Mouse (Mus musculus): ENCODE results near the gene Shisal2a. TPM values are rescaled to one million over a fixed set of nuclear protein-coding genes. Genes with fewer than 3 reads are reported as not detected.

Gene Shisal2a
- polyA plus RNA-seq, 1 experiment: not detected

DNA sequence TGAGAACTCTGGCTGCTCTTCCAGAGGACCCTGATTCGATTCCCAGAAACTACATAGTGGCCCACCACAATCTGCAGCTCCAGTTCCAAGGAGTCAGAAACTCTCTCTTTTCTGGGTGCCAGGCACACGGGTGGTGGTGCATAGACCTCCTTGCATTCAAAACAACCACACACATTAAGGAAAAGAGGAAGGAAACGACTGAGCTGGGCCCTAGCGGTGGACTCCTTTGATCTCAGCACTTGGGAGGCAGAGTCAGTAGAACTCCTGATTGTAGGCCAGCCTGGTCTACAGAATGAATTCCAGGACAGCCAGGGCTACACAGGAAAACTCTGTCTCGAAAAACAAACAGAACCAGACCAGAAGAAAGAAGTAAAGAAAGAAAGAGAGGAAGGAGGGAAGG is 59.6 kb downstream of the Shisal2a start:
- peaks cover 2% of the 10 kb centered on the region; the same call in 1 of the 2 replicates for H3K4me1 ChIP-seq (ENCODE audit: control insufficient read depth, insufficient read depth, low read length)
- H3K27me3 ChIP-seq (ENCODE audit: control insufficient read depth, insufficient read depth, low read length): no peaks in the 10 kb centered on the region
- no peak overlapping the region for H3K4me3 ChIP-seq (ENCODE audit: control insufficient read depth, low read depth, low read length)
- no peak overlapping the region for H3K27ac ChIP-seq (ENCODE audit: control insufficient read depth, insufficient read depth, low read depth, low read length)
- TF ChIP-seq CTCF (IDR thresholded peaks at IDR 0.05; ENCODE audit: control insufficient read depth, insufficient read depth, insufficient replicate concordance, low read depth, low read length) (no peak), POLR2A (IDR thresholded peaks at IDR 0.05; ENCODE audit: control insufficient read depth, low read depth, low read length) (no peak)
- no peaks in the 10 kb centered on the region for H3K36me3 ChIP-seq (ENCODE audit: control insufficient read depth, insufficient read depth, low read length)

DNA sequence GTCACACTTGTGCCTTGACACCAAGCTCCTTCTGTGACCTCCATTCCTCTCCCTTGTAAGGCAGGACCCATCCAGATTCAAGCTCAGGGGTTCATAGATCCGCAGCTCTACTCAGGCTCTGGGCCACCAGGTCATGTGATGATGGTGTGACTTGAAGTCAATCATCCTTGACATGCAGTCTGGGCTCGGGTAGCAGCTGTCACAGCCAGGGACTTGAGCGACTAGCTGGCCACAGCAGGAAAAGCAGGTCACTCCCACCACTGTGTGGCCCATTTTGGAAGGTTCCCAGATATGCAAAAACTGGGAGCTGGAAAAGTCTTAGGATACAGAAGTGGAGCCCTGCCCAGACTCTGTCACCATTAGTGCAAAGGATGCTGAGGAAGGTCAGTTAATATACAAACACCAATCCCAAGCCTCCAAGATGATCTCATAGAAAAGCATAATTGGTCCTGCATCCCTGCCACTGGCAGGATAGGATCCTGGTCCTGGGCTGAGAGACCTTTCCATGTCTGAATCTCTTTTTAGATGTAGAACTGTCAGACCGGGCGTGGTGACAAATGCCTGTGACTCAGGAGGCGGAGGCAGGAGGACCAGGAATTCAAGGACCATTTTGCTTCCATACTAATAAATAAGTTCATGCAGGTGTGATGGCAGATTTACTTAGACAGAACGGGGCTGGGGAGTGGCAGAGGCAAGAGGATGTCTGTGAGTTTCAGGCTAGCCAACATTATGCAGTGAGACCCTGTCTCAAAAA is 62.3 kb downstream of the Shisal2a start:
- H3K27ac ChIP-seq (ENCODE audit: control insufficient read depth, insufficient read depth, low read depth, low read length): no peak overlapping the region
- no peaks in the 10 kb centered on the region for H3K4me1 ChIP-seq (ENCODE audit: control insufficient read depth, insufficient read depth, low read length)
- H3K4me3 ChIP-seq (ENCODE audit: control insufficient read depth, low read depth, low read length): no peak overlapping the region
- TF ChIP-seq POLR2A (IDR thresholded peaks at IDR 0.05; ENCODE audit: control insufficient read depth, low read depth, low read length) (no peak), CTCF (IDR thresholded peaks at IDR 0.05; ENCODE audit: control insufficient read depth, insufficient read depth, insufficient replicate concordance, low read depth, low read length) (no peak)
- H3K36me3 ChIP-seq (ENCODE audit: control insufficient read depth, insufficient read depth, low read length): no peaks in the 10 kb centered on the region
- H3K27me3 ChIP-seq (ENCODE audit: control insufficient read depth, insufficient read depth, low read length): no peaks in the 10 kb centered on the region

GRCm38 (mm10) chr4:108319747-108320146 is 63.4 kb downstream of the Shisal2a start:
- H3K27me3 ChIP-seq (ENCODE audit: control insufficient read depth, insufficient read depth, low read length): no peaks in the 10 kb centered on the region
- TF ChIP-seq POLR2A (IDR thresholded peaks at IDR 0.05; ENCODE audit: control insufficient read depth, low read depth, low read length) (no peak), CTCF (IDR thresholded peaks at IDR 0.05; ENCODE audit: control insufficient read depth, insufficient read depth, insufficient replicate concordance, low read depth, low read length) (peak; percentile 84; the same call in 1 of the 2 replicates)

DNA sequence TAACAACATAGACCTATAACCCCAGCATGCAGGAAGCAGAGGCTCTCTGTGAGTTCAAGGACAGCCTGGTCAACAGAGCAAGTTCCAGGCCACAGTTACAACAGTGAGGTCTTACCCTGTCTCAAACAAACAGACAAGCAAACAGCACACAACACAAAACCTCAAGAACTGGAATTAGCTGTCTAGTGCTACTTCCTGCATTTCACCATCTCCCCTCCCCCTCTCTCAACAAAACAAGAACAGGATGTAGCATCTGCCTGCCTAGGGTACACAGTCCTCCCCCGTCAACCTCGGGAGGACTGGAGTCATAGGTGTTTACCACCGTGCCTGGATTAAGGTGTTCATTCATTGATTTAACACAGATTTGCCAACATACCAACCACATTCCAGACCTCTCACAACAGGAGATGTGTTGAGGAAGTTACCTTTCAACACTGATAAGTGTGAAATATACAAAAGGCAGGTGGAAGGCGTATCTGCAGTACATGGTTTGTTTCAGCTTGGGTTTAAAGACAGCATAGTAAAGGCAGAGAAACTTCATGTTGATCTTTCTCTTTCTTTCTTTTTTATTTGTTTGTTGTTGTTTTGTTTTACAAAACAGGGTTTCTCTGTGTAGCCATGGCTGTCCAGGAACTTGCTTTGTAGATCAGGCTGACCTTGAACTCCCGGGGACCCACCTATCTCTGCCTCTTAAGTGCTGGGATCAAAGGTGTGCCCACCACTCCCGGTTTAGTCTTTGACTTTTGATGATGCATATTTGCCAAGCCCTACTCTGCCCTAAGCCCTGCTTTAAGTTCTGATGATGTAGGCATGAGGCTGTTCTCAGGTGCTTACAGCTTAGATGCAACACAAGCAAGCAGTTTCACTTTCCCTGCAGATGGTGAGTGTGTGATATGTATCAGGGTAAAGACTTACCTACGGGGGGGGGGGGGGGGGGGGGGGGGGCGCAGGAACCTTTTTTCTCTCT is 64.2 kb downstream of the Shisal2a start:
- Histone ChIP-seq H3K27ac (ENCODE audit: control insufficient read depth, insufficient read depth, low read depth, low read length) (no peak overlapping the region), H3K4me3 (ENCODE audit: control insufficient read depth, low read depth, low read length) (no peak overlapping the region), H3K27me3 (ENCODE audit: control insufficient read depth, insufficient read depth, low read length) (no peaks in the 10 kb centered on the region), H3K36me3 (ENCODE audit: control insufficient read depth, insufficient read depth, low read length) (no peaks in the 10 kb centered on the region), H3K4me1 (ENCODE audit: control insufficient read depth, insufficient read depth, low read length) (no peaks in the 10 kb centered on the region)
- TF ChIP-seq CTCF (IDR thresholded peaks at IDR 0.05; ENCODE audit: control insufficient read depth, insufficient read depth, insufficient replicate concordance, low read depth, low read length): no peak
- TF ChIP-seq POLR2A (IDR thresholded peaks at IDR 0.05; ENCODE audit: control insufficient read depth, low read depth, low read length): no peak

More at GRCm38 (mm10) chr4:108319747-108320146, 63.4 kb downstream of the Shisal2a start:
- Histone ChIP-seq H3K4me3 (ENCODE audit: control insufficient read depth, low read depth, low read length) (no peak overlapping the region), H3K27ac (ENCODE audit: control insufficient read depth, insufficient read depth, low read depth, low read length) (no peak overlapping the region), H3K4me1 (ENCODE audit: control insufficient read depth, insufficient read depth, low read length) (no peaks in the 10 kb centered on the region), H3K36me3 (ENCODE audit: control insufficient read depth, insufficient read depth, low read length) (no peaks in the 10 kb centered on the region)

Other genes with a start within 250 kb of the Shisal2a start
- 19.3 and 25.9 TPM in 2 replicates for gene Scp2, start 238.4 kb downstream of the Shisal2a start, polyA plus RNA-seq (2012; rRNA removed)
- 4.6 and 6.7 TPM in 2 replicates for gene Echdc2, start 217.9 kb downstream of the Shisal2a start, polyA plus RNA-seq (2012; rRNA removed)
- gene Zyg11a, start 165.3 kb downstream of the Shisal2a start, polyA plus RNA-seq (2012; rRNA removed): 2.8 and 4.2 TPM in 2 replicates
- 2.0 and 2.5 TPM in 2 replicates for gene Zyg11b, start 82.3 kb downstream of the Shisal2a start, polyA plus RNA-seq (2012; rRNA removed)
- 3.6 and 3.7 TPM in 2 replicates for gene Coa7, start 55.2 kb downstream of the Shisal2a start, polyA plus RNA-seq (2012; rRNA removed)
- gene Gpx7, start 23.6 kb upstream of the Shisal2a start, polyA plus RNA-seq (2012; rRNA removed): 1.1 and 1.6 TPM in 2 replicates
- 46.8 and 49.2 TPM in 2 replicates for gene Tut4, start 76.1 kb upstream of the Shisal2a start, polyA plus RNA-seq (2012; rRNA removed)
- 11.7 and 14.1 TPM in 2 replicates for gene Prpf38a, start 196.0 kb upstream of the Shisal2a start, polyA plus RNA-seq (2012; rRNA removed)
- 3.4 and 4.1 TPM in 2 replicates for gene Orc1, start 196.1 kb upstream of the Shisal2a start, polyA plus RNA-seq (2012; rRNA removed)
- gene Cc2d1b, start 236.6 kb upstream of the Shisal2a start, polyA plus RNA-seq (2012; rRNA removed): 33.9 and 37.8 TPM in 2 replicates